Mouse (Mus musculus) heart, embryonic 16.5 days (tissue): ENCODE data around the gene Sspn. TPM values are rescaled to one million over a fixed set of nuclear protein-coding genes. Genes with fewer than 3 reads are reported as not detected.

Experiments
- ATAC-seq: fragments of 200-750 bp; cut with Nextera tagmentation; replicated peaks from 2 replicates; pipeline ENCODE4 v1.8.0; 2017; ENCODE audit warnings: moderate number of reproducible peaks; ENCODE audit not compliant: insufficient read depth, low FRiP score; ENCODE audit errors: extremely low read depth
- H3K27ac ChIP-seq: fragments of 300-500 bp; sonication (generic); 2 replicates; pipeline ENCODE4 v1.5.1; 2014; ENCODE audit warnings: mild to moderate bottlenecking, low read length, control low read depth, moderate library complexity
- H3K27me3 ChIP-seq: fragments of 300-500 bp; sonication (generic); 2 replicates; pipeline ENCODE4 v1.6.1; 2014; ENCODE audit warnings: low read length, mixed read lengths; ENCODE audit not compliant: control insufficient read depth, insufficient read depth
- H3K36me3 ChIP-seq: fragments of 300-500 bp; sonication (generic); 2 replicates; pipeline ENCODE4 v1.6.1; 2014; ENCODE audit not compliant: control insufficient read depth, insufficient read depth
- H3K4me1 ChIP-seq: fragments of 300-500 bp; sonication (generic); 2 replicates; pipeline ENCODE4 v1.6.1; 2014; ENCODE audit warnings: low read length, mixed read lengths; ENCODE audit not compliant: control insufficient read depth, insufficient read depth
- H3K4me2 ChIP-seq: fragments of 300-500 bp; sonication (generic); 2 replicates; pipeline ENCODE4 v1.6.1; 2014; ENCODE audit warnings: low read depth, mild to moderate bottlenecking, control low read depth, low read length
- H3K4me3 ChIP-seq: fragments of 300-500 bp; sonication (generic); 2 replicates; pipeline ENCODE4 v1.5.1; 2014; ENCODE audit warnings: mild to moderate bottlenecking, control low read depth, low read length
- H3K9ac ChIP-seq: fragments of 300-500 bp; sonication (generic); 2 replicates; pipeline ENCODE4 v1.6.1; 2014; ENCODE audit warnings: low read length, control low read depth
- H3K9me3 ChIP-seq: fragments of 300-500 bp; sonication (generic); replicated peaks from 2 replicates; pipeline ENCODE4 v1.6.1; 2016; ENCODE audit warnings: low read length; ENCODE audit not compliant: control insufficient read depth
- WGBS: fragments of 180-500 bp; shearing (Covaris S2); extraction: QIAGEN DNeasy Blood & Tissue Kit; methylation state at CpG from one replicate; pipeline ENCODE4 v1.1.7; 2014; 5-methylcytosine and 5-hydroxymethylcytosine counted together
- polyA plus RNA-seq: library from polyadenylated mRNA; unstranded; fragments of >200 nt; fragmentation: Nextera tagmentation; extraction: Ambion mirVana; gene quantifications from 2 replicates; pipeline ENCODE4 v1.2.1, GENCODE M21; 2015

Gene Sspn
- polyA plus RNA-seq, 1 experiment from 2014 or later = 79.6 TPM

DNA sequence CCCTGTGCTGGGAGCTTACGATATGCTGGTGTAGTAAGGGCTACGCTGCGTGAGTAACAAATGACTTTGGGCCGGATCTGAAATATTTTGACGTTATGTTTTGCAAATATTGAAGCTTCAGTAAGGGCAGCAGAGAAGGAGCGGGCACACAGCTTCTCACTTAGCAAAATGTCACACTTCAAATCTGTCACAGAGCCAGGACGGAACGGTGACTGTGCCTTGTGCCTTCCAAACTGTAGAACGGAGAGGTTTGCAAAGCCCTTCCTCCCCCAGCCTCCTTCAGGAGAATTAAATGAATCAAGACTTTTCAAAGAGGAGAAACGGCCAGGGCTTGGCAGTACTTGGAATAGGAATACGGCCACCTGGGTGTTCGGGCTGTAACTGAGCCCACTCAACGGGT is 32.5 kb downstream of the Sspn start:
- no peak for ATAC-seq

DNA sequence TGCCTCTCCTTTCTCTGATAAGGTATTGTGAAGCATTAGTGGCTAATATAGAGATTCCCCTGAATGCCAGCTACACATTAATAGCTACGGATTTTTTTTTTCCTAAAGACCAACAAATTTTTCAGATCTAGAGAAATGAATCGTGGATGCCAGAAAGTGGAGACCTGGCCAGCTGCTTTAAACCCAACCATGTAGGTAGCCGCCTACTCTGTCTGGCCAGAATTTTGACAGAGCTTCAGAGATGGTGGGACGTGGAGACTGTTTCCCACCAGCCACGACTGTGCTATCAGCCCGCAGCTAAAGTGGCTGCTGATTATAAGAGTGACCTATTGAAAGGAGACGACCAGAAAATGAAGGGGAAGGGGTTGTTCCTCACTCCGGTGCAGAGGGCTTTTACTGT is 36.3 kb downstream of the Sspn start:
- Histone ChIP-seq H3K27me3 (no peaks in the 10 kb centered on the region), H3K9ac (no peak overlapping the region; the same call in 1 of the 2 replicates), H3K36me3 (no peaks in the 10 kb centered on the region), H3K4me2 (no peak overlapping the region), H3K4me1 (peaks cover 41% of the 10 kb centered on the region), H3K4me3 (no peak overlapping the region), H3K9me3 (no peaks in the 10 kb centered on the region), H3K27ac (peak overlapping the region; percentile 56)
- ATAC-seq = 0 out of 2 replicates have a peak, but pooled peaks have one; percentile 12
- 32% methylated on average over 8 of the region's 8 CpGs for WGBS

More for the DNA sequence above, 32.5 kb downstream of the Sspn start:
- Histone ChIP-seq H3K4me1 (peaks cover 34% of the 10 kb centered on the region), H3K27ac (peak overlapping the region; percentile 27), H3K36me3 (peaks cover 5% of the 10 kb centered on the region; the same call in 1 of the 2 replicates), H3K4me3 (no peak overlapping the region), H3K4me2 (no peak overlapping the region), H3K9me3 (no peaks in the 10 kb centered on the region), H3K27me3 (no peaks in the 10 kb centered on the region), H3K9ac (peak overlapping the region; percentile 19; the same call in 1 of the 2 replicates)
- WGBS = 74% methylated on average over 13 of the region's 13 CpGs

GRCm38 (mm10) chr6:145968301-145968818 is 36.9 kb downstream of the Sspn start:
- no peak overlapping the region for H3K4me3 ChIP-seq
- H3K27me3 ChIP-seq = no peaks in the 10 kb centered on the region
- peaks cover 43% of the 10 kb centered on the region for H3K4me1 ChIP-seq
- peak overlapping the region; percentile 56 for H3K27ac ChIP-seq
- H3K9ac ChIP-seq = no peak overlapping the region; the same call in 1 of the 2 replicates
- no peaks in the 10 kb centered on the region for H3K9me3 ChIP-seq
- no peak overlapping the region for H3K4me2 ChIP-seq
- WGBS = 45% methylated on average over 7 of the region's 7 CpGs
- H3K36me3 ChIP-seq = no peaks in the 10 kb centered on the region
- peak; percentile 38 for ATAC-seq

DNA sequence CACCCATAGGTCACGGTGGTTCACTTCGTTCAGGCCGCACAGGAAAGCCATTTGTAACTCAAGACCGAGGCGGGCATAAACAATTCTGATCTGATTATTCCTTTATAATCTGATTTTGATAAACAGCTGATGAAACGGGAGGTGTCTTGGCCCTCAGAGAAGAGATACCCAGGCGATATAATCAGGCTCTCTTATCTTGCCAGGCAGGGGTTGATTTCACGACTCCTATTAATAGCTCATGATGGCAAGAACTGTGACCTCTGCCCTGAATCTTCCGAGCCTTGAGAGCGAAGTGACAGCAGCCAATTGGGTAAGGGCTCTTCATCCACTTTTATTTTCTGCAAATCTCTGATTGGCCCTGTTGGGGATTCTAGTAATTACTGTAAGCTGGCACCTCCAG is 37.4 kb downstream of the Sspn start:
- H3K4me1 ChIP-seq = peaks cover 40% of the 10 kb centered on the region
- no peak overlapping the region for H3K4me3 ChIP-seq
- no peak overlapping the region for H3K4me2 ChIP-seq
- 38% methylated on average over 10 of the region's 10 CpGs for WGBS
- H3K9me3 ChIP-seq = no peaks in the 10 kb centered on the region
- no peak overlapping the region; the same call in 1 of the 2 replicates for H3K27ac ChIP-seq
- H3K27me3 ChIP-seq = no peaks in the 10 kb centered on the region
- H3K36me3 ChIP-seq = no peaks in the 10 kb centered on the region
- no peak for ATAC-seq
- no peak overlapping the region for H3K9ac ChIP-seq

GRCm38 (mm10) chr6:145969572-145969971 is 38.1 kb downstream of the Sspn start:
- Histone ChIP-seq H3K27ac (no peak overlapping the region; the same call in 1 of the 2 replicates), H3K9ac (no peak overlapping the region), H3K4me2 (no peak overlapping the region), H3K27me3 (no peaks in the 10 kb centered on the region), H3K4me1 (peaks cover 35% of the 10 kb centered on the region), H3K9me3 (no peaks in the 10 kb centered on the region), H3K36me3 (no peaks in the 10 kb centered on the region), H3K4me3 (no peak overlapping the region)
- no peak for ATAC-seq
- 84% methylated on average over 5 of the region's 5 CpGs for WGBS

- Histone ChIP-seq H3K9ac (no peak overlapping the region), H3K27ac (no peak overlapping the region), H3K27me3 (no peaks in the 10 kb centered on the region), H3K9me3 (no peaks in the 10 kb centered on the region), H3K4me2 (no peak overlapping the region), H3K4me1 (peaks cover 32% of the 10 kb centered on the region), H3K36me3 (no peaks in the 10 kb centered on the region), H3K4me3 (no peak overlapping the region)
- 69% methylated on average over 4 of the region's 4 CpGs for whole genome bisulfite sequencing
- no peak for ATAC-seq
Observed at GRCm38 (mm10) chr6:145972107-145972506, 40.7 kb downstream of the Sspn start.

- no peak overlapping the region for H3K9ac ChIP-seq
- H3K9me3 ChIP-seq = no peaks in the 10 kb centered on the region
- no peak overlapping the region for H3K27ac ChIP-seq
- no peak overlapping the region for H3K4me2 ChIP-seq
- peaks cover 32% of the 10 kb centered on the region for H3K4me1 ChIP-seq
- no peak for ATAC-seq
- H3K36me3 ChIP-seq = no peaks in the 10 kb centered on the region
- no peak overlapping the region for H3K4me3 ChIP-seq
- 59% methylated on average over 6 of the region's 6 CpGs for WGBS
- no peaks in the 10 kb centered on the region for H3K27me3 ChIP-seq
Observed at GRCm38 (mm10) chr6:145972836-145973235, 41.4 kb downstream of the Sspn start.

GRCm38 (mm10) chr6:145973356-145973755 is 41.9 kb downstream of the Sspn start:
- no peak overlapping the region for H3K27ac ChIP-seq
- no peaks in the 10 kb centered on the region for H3K36me3 ChIP-seq
- ATAC-seq = no peak
- H3K9me3 ChIP-seq = no peaks in the 10 kb centered on the region
- WGBS = 57% methylated on average over 5 of the region's 5 CpGs
- no peak overlapping the region for H3K4me3 ChIP-seq
- H3K4me1 ChIP-seq = peaks cover 30% of the 10 kb centered on the region
- no peaks in the 10 kb centered on the region for H3K27me3 ChIP-seq
- H3K9ac ChIP-seq = no peak overlapping the region
- no peak overlapping the region for H3K4me2 ChIP-seq

DNA sequence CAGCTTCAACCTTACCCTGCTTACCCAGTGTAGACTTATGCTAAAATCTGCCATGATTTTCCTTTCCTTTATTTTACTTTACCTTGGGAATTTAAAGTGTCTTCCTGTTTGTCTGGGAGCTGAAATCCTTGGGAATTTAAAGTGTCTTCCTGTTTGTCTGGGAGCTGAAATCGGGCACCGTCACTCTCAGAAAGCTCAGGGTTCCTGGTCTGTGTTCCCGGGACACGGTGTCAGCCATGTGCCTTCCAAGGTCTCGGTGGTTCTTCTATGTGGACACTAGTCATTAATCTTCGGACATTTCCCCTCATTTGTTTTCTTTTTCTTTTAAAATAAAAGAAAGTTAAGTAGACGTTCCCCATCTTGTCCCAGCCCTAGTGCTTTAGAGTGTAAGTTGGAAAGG is 43.3 kb downstream of the Sspn start:
- no peak overlapping the region for H3K4me3 ChIP-seq
- 62% methylated on average over 7 of the region's 7 CpGs for WGBS
- no peak for ATAC-seq
- H3K9me3 ChIP-seq = 0 out of 2 replicates have a peak, but pooled peaks cover 2% of the 10 kb centered on the region
- H3K4me1 ChIP-seq = peaks cover 20% of the 10 kb centered on the region
- no peak overlapping the region for H3K4me2 ChIP-seq
- no peaks in the 10 kb centered on the region for H3K27me3 ChIP-seq
- H3K36me3 ChIP-seq = no peaks in the 10 kb centered on the region
- no peak overlapping the region for H3K27ac ChIP-seq
- H3K9ac ChIP-seq = no peak overlapping the region
